Mouse (Mus musculus): ENCODE results near the gene Nxnl1. TPM values are rescaled to one million over a fixed set of nuclear protein-coding genes. Genes with fewer than 3 reads are reported as not detected.
A peak's percentile ranks its signal among the peaks of the same experiment; 100 is the strongest.

The Nxnl1 gene
- polyA plus RNA-seq, 1 experiment, result not detected

- peaks cover 15% of the 10 kb centered on the region for H3K4me1 ChIP-seq (ENCODE audit: control insufficient read depth, insufficient read depth, insufficient read length, low read length)
- H3K4me3 ChIP-seq (ENCODE audit: low read depth, low read length), result no peak overlapping the region
- 99% methylated on average over 4 of the region's 4 CpGs for WGBS
These were observed 27.9 kb upstream of the Nxnl1 start for GRCm38 (mm10) chr8:71594324-71594722.

DNA sequence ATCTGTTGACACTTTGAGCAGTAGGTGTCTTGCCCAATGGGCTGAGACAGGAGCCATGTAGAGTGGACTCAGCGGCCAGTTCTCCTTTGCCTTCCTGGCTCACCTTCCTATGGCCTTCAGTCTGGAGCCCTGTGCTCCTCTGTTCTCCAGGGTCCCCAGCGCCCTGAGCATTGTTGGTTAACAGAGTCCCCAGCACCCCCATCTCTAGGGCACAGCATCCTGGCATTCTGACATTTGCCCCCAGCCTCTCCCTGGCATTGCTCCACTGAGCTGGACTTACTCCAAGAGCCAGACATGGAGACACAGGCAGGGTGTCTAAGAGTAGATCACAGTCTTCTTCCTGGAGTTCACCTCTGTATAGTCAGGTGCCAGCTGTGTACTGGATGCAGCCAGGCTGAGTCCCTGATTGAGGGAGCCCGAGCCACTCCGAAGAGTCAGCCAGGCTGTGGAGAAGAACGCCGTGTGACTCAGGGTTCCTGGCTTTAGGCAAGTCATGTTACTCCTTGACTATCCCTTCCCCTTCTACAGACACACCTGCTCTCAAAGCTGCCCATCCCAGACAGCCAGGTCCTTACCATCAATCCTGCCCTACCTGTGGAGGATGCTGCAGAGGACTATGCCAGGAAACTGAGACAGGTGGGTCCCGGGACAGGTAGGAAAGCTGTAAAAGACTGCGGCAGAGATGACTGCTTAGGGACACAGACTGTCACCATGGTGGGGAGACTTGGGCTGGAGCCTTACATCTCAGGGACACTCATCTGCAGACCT, 27.3 kb upstream of the Nxnl1 start:
- WGBS, result 89% methylated on average over 8 of the region's 8 CpGs
- no peak for TF ChIP-seq POLR2A (IDR thresholded peaks at IDR 0.05; ENCODE audit: low read depth, low read length)
- H3K27ac ChIP-seq (ENCODE audit: insufficient read depth, low read depth, low read length), result no peak overlapping the region
- H3K4me1 ChIP-seq (ENCODE audit: control insufficient read depth, insufficient read depth, insufficient read length, low read length), result peaks cover 15% of the 10 kb centered on the region
- no peaks in the 10 kb centered on the region for H3K36me3 ChIP-seq (ENCODE audit: control insufficient read depth, insufficient read depth, low read length)
- H3K4me3 ChIP-seq (ENCODE audit: low read depth, low read length), result no peak overlapping the region
- no peaks in the 10 kb centered on the region; the same call in 1 of the 2 replicates for H3K27me3 ChIP-seq (ENCODE audit: control insufficient read depth, insufficient read depth, low read length)

More at GRCm38 (mm10) chr8:71594324-71594722, 27.9 kb upstream of the Nxnl1 start:
- Histone ChIP-seq H3K27ac (ENCODE audit: insufficient read depth, low read depth, low read length) (no peak overlapping the region), H3K27me3 (ENCODE audit: control insufficient read depth, insufficient read depth, low read length) (no peaks in the 10 kb centered on the region; the same call in 1 of the 2 replicates), H3K36me3 (ENCODE audit: control insufficient read depth, insufficient read depth, low read length) (no peaks in the 10 kb centered on the region)
- TF ChIP-seq CTCF (IDR thresholded peaks at IDR 0.05; ENCODE audit: extremely low read depth, insufficient read length, insufficient replicate concordance, low read depth, low read length), result no peak
- TF ChIP-seq POLR2A (IDR thresholded peaks at IDR 0.05; ENCODE audit: low read depth, low read length), result no peak

- Histone ChIP-seq H3K4me3 (ENCODE audit: low read depth, low read length) (peak overlapping the region; percentile 80), H3K27me3 (ENCODE audit: control insufficient read depth, insufficient read depth, low read length) (no peaks in the 10 kb centered on the region; the same call in 1 of the 2 replicates), H3K4me1 (ENCODE audit: control insufficient read depth, insufficient read depth, insufficient read length, low read length) (peaks cover 15% of the 10 kb centered on the region), H3K36me3 (ENCODE audit: control insufficient read depth, insufficient read depth, low read length) (no peaks in the 10 kb centered on the region), H3K27ac (ENCODE audit: insufficient read depth, low read depth, low read length) (peak overlapping the region; percentile 94)
- 4% methylated on average over 60 of the region's 60 CpGs for WGBS
- TF ChIP-seq CTCF (IDR thresholded peaks at IDR 0.05; ENCODE audit: extremely low read depth, insufficient read length, insufficient replicate concordance, low read depth, low read length) (no peak), POLR2A (IDR thresholded peaks at IDR 0.05; ENCODE audit: low read depth, low read length) (no peak)
These were observed 26.2 kb upstream of the Nxnl1 start for GRCm38 (mm10) chr8:71592374-71593170.

GRCm38 (mm10) chr8:71591471-71592373, 25.3 kb upstream of the Nxnl1 start, which contains the start of gene Pgls:
Pgls (plus strand) TSS chr8:71592176.
- peak within 1 kb of the TSS; percentile 80 for H3K4me3 ChIP-seq (ENCODE audit: low read depth, low read length)
- no peaks in the 10 kb centered on the region; the same call in 1 of the 2 replicates for H3K27me3 ChIP-seq (ENCODE audit: control insufficient read depth, insufficient read depth, low read length)
- peaks cover 15% of the 10 kb centered on the region for H3K4me1 ChIP-seq (ENCODE audit: control insufficient read depth, insufficient read depth, insufficient read length, low read length)
- H3K27ac ChIP-seq (ENCODE audit: insufficient read depth, low read depth, low read length), result peak within 1 kb of the TSS; percentile 94
- no peaks in the 10 kb centered on the region for H3K36me3 ChIP-seq (ENCODE audit: control insufficient read depth, insufficient read depth, low read length)
- peak; percentile 86 for TF ChIP-seq POLR2A (IDR thresholded peaks at IDR 0.05; ENCODE audit: low read depth, low read length)
- no peak for TF ChIP-seq CTCF (IDR thresholded peaks at IDR 0.05; ENCODE audit: extremely low read depth, insufficient read length, insufficient replicate concordance, low read depth, low read length)
- under 1% methylated on average over 71 of the region's 71 CpGs for whole genome bisulfite sequencing

DNA sequence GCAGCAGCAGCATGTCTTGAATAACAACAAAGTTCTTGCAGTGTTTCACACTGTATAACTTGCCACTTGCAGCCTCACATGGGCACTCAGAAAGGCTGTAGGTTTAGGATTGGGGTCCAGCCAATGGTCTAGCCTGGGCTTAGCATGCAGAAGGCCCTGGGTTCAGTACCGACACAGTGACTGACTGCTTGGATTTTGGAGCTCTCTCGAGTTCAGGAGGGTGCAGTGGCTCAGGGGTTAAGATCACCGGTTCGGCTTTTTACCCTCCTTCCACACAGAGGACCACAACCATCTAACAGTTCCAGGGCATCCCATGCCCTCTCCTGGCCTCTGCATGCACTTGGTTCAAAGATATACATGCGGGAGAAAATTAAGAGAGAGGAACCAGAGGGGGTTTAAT, 24.6 kb upstream of the Nxnl1 start:
- Histone ChIP-seq H3K4me1 (ENCODE audit: control insufficient read depth, insufficient read depth, insufficient read length, low read length) (peaks cover 15% of the 10 kb centered on the region), H3K4me3 (ENCODE audit: low read depth, low read length) (peak overlapping the region; percentile 80), H3K27ac (ENCODE audit: insufficient read depth, low read depth, low read length) (peak overlapping the region; percentile 94), H3K36me3 (ENCODE audit: control insufficient read depth, insufficient read depth, low read length) (no peaks in the 10 kb centered on the region), H3K27me3 (ENCODE audit: control insufficient read depth, insufficient read depth, low read length) (no peaks in the 10 kb centered on the region; the same call in 1 of the 2 replicates)
- TF ChIP-seq POLR2A (IDR thresholded peaks at IDR 0.05; ENCODE audit: low read depth, low read length) (no peak), CTCF (IDR thresholded peaks at IDR 0.05; ENCODE audit: extremely low read depth, insufficient read length, insufficient replicate concordance, low read depth, low read length) (no peak)
- WGBS, result 30% methylated on average over 5 of the region's 5 CpGs

DNA sequence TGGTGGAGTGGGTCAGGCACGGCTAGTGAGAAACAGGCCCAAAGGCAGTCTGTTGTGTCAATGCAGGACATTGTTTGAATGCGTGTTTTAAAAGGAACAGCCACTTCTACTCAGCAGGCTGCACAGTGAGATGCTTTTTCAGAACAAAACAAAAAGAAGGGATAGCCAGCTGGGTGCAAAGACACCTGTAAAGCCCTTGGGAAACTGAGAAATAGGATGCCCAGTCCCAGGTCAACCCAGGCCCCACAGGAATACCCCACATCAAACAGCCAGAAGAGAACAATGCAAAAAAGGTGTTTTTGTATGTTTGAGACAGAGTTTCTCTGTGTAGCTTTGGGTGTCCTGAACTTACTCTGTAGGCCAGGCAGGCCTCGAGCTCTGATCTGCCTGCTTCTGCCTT, 22.4 kb upstream of the Nxnl1 start:
- 87% methylated on average over 3 of the region's 3 CpGs for WGBS
- no peak overlapping the region for H3K27ac ChIP-seq (ENCODE audit: insufficient read depth, low read depth, low read length)
- H3K4me1 ChIP-seq (ENCODE audit: control insufficient read depth, insufficient read depth, insufficient read length, low read length), result peaks cover 15% of the 10 kb centered on the region
- TF ChIP-seq CTCF (IDR thresholded peaks at IDR 0.05; ENCODE audit: extremely low read depth, insufficient read length, insufficient replicate concordance, low read depth, low read length) (no peak), POLR2A (IDR thresholded peaks at IDR 0.05; ENCODE audit: low read depth, low read length) (no peak)
- H3K36me3 ChIP-seq (ENCODE audit: control insufficient read depth, insufficient read depth, low read length), result no peaks in the 10 kb centered on the region; the same call in 1 of the 2 replicates
- no peaks in the 10 kb centered on the region for H3K27me3 ChIP-seq (ENCODE audit: control insufficient read depth, insufficient read depth, low read length)
- no peak overlapping the region for H3K4me3 ChIP-seq (ENCODE audit: low read depth, low read length)

Data from small intestine, adult 2 months (tissue).